Mouse (Mus musculus): Measurements from ENCODE around the gene N4bp2l2.
"Not testable (repeated sequence)": the region's sequence is repeated elsewhere in the genome, so short reads cannot be mapped to it uniquely, and the experiment has no call there.

Gene N4bp2l2

GRCm38 (mm10) chr5:150666133-150666739, at the start of gene N4bp2l2:
N4bp2l2 (minus strand) TSS chr5:150666183.
- DNase-seq (ENCODE audit: low spot score): not testable (repeated sequence)

DNA sequence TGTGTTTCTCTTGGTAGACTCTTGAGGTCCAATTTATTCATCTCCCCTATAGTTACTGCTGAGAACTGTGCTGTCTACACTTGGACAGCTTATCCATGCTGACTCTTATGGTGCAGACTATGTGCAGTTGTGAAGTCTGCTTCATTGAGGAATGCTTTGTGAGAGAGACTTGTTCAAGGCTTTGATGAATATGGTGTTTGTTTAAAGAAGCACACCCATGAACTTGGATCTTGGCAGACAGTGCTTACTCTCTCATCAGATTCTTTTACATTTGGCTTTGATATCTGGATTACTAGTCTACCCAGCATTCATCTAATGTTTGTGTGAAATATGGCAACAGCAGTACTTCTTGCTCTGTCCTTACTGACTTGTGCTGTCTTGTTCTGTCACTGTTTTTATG, 47.4 kb upstream of the N4bp2l2 start:
- no peak for DNase-seq (ENCODE audit: low spot score)

DNA sequence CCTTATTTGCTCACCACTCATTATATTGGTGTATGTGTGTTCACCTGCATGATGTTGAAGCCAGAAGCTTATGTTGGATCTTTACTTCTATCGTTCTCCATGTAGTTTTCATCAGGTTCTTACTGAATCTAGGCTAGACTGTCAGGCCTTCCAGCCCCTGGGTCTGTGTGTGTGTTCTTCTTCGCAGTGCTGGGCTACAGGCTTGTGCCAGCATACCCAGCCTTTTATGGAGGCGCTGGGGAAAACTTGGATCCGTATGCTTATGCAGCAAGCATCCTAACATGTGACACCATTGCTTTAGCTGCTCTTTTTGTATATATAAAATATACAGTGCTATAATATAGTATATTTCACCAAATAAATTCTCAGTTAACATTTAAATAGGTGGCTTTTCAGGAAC, 45.5 kb upstream of the N4bp2l2 start:
- no peak for DNase-seq (ENCODE audit: low spot score)

GRCm38 (mm10) chr5:150707181-150707580, 41.2 kb upstream of the N4bp2l2 start:
- DNase-seq (ENCODE audit: low spot score): not testable (repeated sequence)

DNA sequence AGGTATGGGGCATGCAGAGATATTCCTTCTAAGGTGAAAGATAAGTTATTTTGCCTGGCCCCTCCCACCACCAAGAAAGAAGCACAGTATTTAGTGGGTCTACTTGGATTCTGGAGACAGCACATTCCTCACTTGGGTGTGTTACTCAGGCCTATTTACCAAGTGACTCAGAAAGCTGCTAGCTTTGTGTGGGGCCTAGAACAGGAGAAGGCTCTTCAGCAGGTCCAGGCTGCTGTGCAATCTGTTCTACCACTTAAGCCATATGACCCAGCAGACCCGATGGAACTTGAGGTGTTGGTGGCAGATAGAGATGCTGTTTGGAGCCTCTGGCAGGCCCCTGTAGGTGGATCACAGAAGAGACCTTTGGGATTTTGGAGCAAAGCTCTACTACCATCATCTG, 40.7 kb upstream of the N4bp2l2 start:
- DNase-seq (ENCODE audit: low spot score): not testable (repeated sequence)

DNA sequence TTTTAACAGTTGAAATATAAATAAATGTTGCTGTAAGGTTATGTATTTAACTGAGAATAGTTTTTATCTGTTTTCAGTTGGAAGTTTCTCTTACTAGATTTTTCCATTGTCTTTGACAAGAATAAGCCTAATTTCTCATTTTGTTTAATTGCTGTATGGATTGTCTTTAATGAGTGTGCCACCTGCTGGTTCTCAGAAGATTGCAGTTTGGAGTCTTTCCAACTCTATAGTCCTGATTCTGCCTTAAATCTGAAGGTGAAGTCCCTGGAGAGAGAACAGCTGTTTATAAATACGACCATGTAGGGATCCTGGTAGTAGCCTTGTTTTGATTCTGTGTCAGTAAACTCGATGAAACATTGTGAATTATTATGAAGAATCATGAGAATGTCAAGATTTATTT, 36.7 kb upstream of the N4bp2l2 start:
- DNase-seq (ENCODE audit: low spot score): no peak

DNA sequence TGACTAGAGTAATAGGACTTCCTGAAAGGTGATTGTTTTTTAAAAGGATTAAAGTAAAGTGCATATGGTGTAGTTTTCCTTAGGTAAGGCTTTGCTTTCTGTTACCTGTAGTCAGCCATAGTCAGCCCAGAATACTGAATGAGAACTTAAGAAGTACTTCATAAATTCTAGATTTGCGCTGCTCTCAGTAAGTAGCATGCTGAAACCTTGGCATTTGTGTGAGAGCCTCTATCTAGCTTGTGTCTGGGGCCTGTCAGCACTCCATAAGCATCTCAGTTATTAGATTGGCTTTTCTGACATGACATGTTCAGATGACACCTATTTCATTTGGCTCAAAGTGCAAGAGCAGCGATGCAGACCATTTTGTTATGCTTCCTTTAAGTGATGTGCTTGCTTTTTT, 27.3 kb upstream of the N4bp2l2 start:
- no peak for DNase-seq (ENCODE audit: low spot score)

DNA sequence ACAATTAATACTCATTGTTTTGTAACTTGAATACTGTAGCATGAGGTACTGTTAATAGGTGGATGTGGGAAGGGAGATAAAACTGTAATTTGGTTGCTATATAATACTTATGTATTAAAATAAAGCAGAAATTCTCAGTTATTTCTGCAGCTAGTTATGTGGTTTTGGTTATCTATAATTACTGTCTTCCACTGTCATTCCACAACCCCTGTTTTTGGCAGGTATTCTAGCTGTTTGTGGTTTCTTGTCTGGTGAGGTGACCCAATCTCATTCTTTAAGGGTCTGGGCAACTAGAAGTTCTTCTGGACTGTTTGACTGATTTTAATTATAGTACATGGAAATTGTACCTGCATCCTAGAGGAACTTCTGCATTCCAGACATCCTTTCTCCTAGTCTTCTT, 24.7 kb upstream of the N4bp2l2 start:
- no peak for DNase-seq (ENCODE audit: low spot score)

- DNase-seq (ENCODE audit: low spot score): not testable (repeated sequence)
Measured at GRCm38 (mm10) chr5:150682862-150683261, 16.9 kb upstream of the N4bp2l2 start.

DNA sequence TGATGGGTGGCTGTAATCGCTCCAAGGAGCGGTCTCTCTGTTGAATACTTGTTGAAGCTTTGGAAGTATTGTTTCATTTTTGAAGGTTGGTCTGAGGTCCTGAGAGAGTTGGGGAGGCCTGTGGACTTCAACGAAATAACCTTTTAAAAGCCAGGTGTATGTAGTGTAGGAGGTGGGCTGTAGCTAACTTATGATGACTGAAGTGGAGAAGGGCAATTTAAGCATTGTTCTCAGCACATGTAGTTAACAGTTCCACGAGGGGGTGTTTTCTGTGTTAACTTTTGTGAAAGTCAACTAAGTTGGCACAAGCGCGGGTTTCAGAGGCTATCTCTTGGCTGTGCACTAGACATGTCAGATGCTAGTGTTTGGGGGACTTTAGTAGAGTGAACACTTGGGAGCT, 8.9 kb upstream of the N4bp2l2 start:
- DNase-seq (ENCODE audit: low spot score): no peak

DNA sequence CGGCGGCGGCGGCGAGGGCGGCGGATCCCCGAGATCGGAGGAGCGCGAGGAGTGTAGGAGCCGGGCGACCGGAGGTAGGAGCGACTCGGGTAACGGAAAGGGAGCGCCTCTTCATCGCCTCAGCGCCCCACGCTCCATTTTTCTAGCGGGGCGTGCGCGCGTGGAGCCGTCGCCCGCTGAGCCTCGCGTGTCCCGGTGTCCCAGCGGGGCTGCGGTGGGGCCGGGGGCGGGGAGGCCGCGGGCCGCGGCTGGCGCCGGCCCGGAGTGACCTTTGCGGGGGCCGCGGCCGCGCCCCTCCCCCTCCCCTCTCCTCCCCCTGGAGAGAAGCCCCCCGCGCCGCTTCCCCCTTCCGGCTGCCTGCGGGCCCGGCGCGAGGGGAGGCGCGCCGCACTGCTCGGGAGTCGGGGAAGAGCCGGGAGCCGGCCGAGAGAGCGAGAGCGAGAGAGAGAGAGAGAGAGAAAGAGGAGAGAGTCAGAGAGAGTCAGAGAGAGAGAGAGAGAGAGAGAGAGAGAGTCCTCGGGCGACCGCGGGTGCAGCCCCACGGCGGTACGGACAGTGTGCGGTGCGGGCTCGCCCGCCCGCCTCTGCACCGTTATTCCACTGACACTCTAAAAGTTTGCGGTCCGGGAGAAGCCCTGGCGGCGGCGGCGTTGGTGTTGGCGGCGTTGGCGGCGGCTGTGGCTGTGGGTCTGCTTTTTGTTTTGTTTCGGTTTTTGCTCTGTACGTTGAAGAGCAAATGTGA, 8.1 kb upstream of the N4bp2l2 start:
- peak; percentile 60 for DNase-seq (ENCODE audit: low spot score)

DNA sequence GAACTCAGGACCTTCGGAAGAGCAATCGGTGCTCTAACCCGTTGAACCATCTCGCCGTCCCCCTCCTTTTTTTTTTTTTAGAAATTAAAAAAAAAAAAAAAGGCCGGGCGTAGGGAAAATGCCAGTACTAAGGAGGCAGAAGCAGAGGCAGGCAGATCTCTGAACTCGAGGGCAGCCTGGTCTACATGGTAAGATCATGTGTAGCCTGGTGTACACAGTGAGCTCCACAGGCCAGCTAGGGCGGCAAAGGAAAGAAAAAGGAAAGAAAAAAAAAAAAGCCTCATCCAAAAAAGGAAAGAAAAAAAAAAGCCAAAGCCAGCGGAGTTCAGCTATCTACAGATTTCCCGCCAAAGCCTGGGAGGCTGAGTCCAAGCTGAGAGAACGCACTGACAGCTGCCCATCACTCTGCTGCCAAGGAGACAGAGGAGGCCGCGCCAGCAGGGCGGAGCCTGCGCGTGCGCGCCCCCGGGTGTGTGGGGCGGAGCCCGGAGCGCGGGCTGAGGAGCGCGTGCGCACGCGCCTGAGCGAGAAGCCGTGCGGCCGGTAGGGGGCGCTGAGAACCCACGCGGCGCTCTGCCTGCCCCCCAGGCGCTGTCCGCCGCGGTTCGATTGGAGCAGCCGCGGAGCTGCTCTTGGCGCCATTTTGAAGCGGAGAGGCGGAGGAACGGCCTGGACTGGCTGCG, 7.3 kb upstream of the N4bp2l2 start, which contains the start of gene Pds5b:
Gene Pds5b, plus strand, starts transcription at position 587 of the 683 bp plus-strand sequence.
- peak; percentile 94 for DNase-seq (ENCODE audit: low spot score)

GRCm38 (mm10) chr5:150672343-150672742, 6.4 kb upstream of the N4bp2l2 start:
- DNase-seq (ENCODE audit: low spot score): no peak

GRCm38 (mm10) chr5:150668731-150669130, 2.7 kb upstream of the N4bp2l2 start:
- DNase-seq (ENCODE audit: low spot score): no peak

DNA sequence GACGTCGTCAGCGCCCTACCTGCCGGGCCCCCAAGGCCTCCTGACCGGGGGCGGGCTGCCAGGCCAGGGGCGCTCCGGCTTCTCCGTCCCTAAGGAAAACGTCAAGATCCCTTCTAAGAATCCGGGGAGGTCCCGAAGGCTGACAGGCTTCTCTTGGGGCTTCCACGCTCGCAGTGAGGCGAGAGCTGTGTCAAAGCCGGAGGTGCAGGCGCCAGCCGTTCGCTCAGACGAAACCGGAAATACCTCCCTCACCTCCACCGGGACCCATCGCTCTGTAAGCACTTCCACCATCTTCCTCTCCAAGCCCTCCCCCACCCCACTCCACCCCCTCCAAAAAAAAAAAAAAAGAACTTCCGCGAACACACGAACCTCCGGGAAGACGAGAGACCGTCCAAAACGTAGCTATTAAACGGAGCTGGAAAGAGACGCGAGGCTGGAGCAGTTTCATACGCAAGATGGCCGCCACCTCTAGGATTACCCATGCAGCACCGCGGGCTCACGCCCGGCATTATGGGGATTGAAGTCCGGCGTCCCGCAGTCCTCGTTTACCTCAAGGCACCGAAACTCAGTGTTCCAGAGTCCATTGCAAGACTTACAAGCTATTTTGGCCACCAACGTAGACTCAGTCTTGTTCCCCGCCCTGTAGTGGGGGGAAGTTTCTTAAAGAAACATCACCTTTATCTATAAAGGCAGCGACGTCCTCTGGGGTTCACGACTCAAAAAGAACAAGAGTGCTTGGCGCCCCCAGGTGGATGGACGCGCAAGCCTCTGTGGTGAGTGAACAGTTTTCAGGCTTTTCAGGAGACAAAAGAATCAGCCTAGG, 640 bp downstream of the N4bp2l2 start:
- peak; percentile 97 for DNase-seq (ENCODE audit: low spot score)

GRCm38 (mm10) chr5:150664794-150665131, 1.2 kb downstream of the N4bp2l2 start:
- DNase-seq (ENCODE audit: low spot score): no peak

DNA sequence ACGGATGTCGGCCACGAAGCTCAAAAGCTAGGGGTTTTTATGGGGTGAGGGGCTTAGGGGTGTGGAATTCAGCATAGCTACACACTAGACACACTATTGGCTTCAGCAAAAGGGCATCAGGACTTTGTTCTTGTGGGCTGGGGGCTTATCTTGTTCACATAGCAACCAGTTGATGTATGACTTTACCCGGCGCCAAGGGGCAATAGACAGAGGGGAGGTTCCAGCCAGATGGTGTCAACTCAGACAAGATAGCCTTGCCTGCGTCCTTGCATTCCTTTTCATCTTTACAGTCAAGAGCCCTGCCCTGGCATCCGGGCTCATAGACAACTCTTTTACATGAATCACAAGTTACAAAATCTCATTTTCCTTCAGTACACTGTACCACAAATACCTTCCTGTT, 2.1 kb downstream of the N4bp2l2 start:
- DNase-seq (ENCODE audit: low spot score): peak; percentile 16

- DNase-seq (ENCODE audit: low spot score): not testable (repeated sequence)
Measured at GRCm38 (mm10) chr5:150660296-150660695, 5.7 kb downstream of the N4bp2l2 start.

DNA sequence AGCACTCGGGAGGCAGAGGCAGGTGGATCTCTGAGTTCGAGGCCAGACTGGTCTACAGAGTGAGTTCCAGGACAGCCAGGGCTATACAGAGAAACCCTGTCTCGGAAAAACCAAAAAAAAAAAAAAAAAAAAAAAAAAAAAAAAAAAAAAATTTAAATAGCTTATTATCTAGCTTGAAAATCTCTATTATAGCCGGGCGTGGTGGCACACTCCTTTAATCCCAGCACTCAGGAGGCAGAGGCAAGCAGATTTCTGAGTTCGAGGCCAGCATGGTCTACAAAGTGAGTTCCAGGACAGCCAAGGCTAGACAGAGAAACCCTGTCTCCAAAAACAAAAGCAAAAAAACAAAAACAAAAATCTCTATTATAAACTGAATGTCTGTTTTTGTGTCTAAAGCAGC, 6.6 kb downstream of the N4bp2l2 start:
- not testable (repeated sequence) for DNase-seq (ENCODE audit: low spot score)

- no peak for DNase-seq (ENCODE audit: low spot score)
Measured at GRCm38 (mm10) chr5:150654548-150654947, 11.4 kb downstream of the N4bp2l2 start.

DNA sequence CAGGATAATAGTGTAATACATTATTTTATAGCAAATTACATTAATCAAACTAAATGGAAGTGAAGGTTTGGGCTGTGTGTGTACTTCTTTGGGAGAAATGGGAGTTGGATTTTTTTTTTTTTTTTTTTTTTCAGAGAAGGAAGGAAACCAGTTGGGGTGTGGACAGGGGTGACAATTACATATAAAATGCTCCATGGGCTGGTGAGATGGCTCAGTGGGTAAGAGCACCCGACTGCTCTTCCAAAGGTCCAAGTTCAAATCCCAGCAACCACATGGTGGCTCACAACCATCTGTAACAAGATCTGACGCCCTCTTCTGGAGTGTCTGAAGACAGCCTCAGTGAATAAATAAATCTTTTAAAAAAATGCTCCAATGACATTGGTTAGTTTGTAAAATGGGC, 13.4 kb downstream of the N4bp2l2 start:
- DNase-seq (ENCODE audit: low spot score): no peak

GRCm38 (mm10) chr5:150644926-150645325, 21.1 kb downstream of the N4bp2l2 start:
- no peak for DNase-seq (ENCODE audit: low spot score)

Data from yolk sac, embryonic 10.5 days (tissue).